Mouse (Mus musculus): ENCODE data around the gene Cdc42ep3. TPM values are rescaled to one million over a fixed set of nuclear protein-coding genes. Genes with fewer than 3 reads are reported as not detected.

Gene Cdc42ep3
- polyA plus RNA-seq, 1 experiment, result 5.5 TPM

- Histone ChIP-seq H3K27me3 (replicated peaks) (no peaks in the 10 kb centered on the region), H3K36me3 (replicated peaks; ENCODE audit: low read length) (peaks cover 42% of the 10 kb centered on the region), H3K4me1 (peaks cover 99% of the 10 kb centered on the region), H3K4me3 (replicated peaks) (peak overlapping the region; percentile 20), H3K9me3 (no peaks in the 10 kb centered on the region)
- TF ChIP-seq GATA1 (IDR thresholded peaks at IDR 0.05; ENCODE audit: borderline replicate concordance, low read length) (no peak), FLI1 (IDR thresholded peaks at IDR 0.05; ENCODE audit: low read length) (no peak)
Measured at GRCm38 (mm10) chr17:79347291-79347690, 7.6 kb downstream of the Cdc42ep3 start.

- H3K27me3 ChIP-seq (replicated peaks), result no peaks in the 10 kb centered on the region
- no peak for TF ChIP-seq FLI1 (IDR thresholded peaks at IDR 0.05; ENCODE audit: low read length)
- no peak for TF ChIP-seq GATA1 (IDR thresholded peaks at IDR 0.05; ENCODE audit: borderline replicate concordance, low read length)
- no peak overlapping the region for H3K4me3 ChIP-seq (replicated peaks)
- H3K36me3 ChIP-seq (replicated peaks; ENCODE audit: low read length), result peaks cover 45% of the 10 kb centered on the region
- H3K9me3 ChIP-seq, result no peaks in the 10 kb centered on the region
- peaks cover 97% of the 10 kb centered on the region for H3K4me1 ChIP-seq
Measured at GRCm38 (mm10) chr17:79345001-79345709, 9.7 kb downstream of the Cdc42ep3 start.

- H3K4me1 ChIP-seq, result peaks cover 97% of the 10 kb centered on the region
- H3K36me3 ChIP-seq (replicated peaks; ENCODE audit: low read length), result peaks cover 56% of the 10 kb centered on the region
- H3K9me3 ChIP-seq, result no peaks in the 10 kb centered on the region
- no peaks in the 10 kb centered on the region for H3K27me3 ChIP-seq (replicated peaks)
- H3K4me3 ChIP-seq (replicated peaks), result no peak overlapping the region
- TF ChIP-seq GATA1 (IDR thresholded peaks at IDR 0.05; ENCODE audit: borderline replicate concordance, low read length) (no peak), FLI1 (IDR thresholded peaks at IDR 0.05; ENCODE audit: low read length) (no peak)
Measured at GRCm38 (mm10) chr17:79343334-79343946, 11.5 kb downstream of the Cdc42ep3 start.

- TF ChIP-seq GATA1 (IDR thresholded peaks at IDR 0.05; ENCODE audit: borderline replicate concordance, low read length), result no peak
- no peak for TF ChIP-seq FLI1 (IDR thresholded peaks at IDR 0.05; ENCODE audit: low read length)
- Histone ChIP-seq H3K4me3 (replicated peaks) (no peak overlapping the region), H3K9me3 (no peaks in the 10 kb centered on the region), H3K4me1 (peaks cover 96% of the 10 kb centered on the region), H3K36me3 (replicated peaks; ENCODE audit: low read length) (peaks cover 62% of the 10 kb centered on the region), H3K27me3 (replicated peaks) (no peaks in the 10 kb centered on the region)
Measured at GRCm38 (mm10) chr17:79342639-79343333, 12.1 kb downstream of the Cdc42ep3 start.

- H3K36me3 ChIP-seq (replicated peaks; ENCODE audit: low read length), result peaks cover 70% of the 10 kb centered on the region
- no peak for TF ChIP-seq GATA1 (IDR thresholded peaks at IDR 0.05; ENCODE audit: borderline replicate concordance, low read length)
- TF ChIP-seq FLI1 (IDR thresholded peaks at IDR 0.05; ENCODE audit: low read length), result no peak
Measured at GRCm38 (mm10) chr17:79341946-79342470, 12.9 kb downstream of the Cdc42ep3 start.

GRCm38 (mm10) chr17:79337494-79337893 is 17.4 kb downstream of the Cdc42ep3 start:
- Histone ChIP-seq H3K4me1 (peaks cover 79% of the 10 kb centered on the region), H3K27me3 (replicated peaks) (no peaks in the 10 kb centered on the region), H3K4me3 (replicated peaks) (no peak overlapping the region), H3K36me3 (replicated peaks; ENCODE audit: low read length) (peaks cover 87% of the 10 kb centered on the region), H3K9me3 (no peaks in the 10 kb centered on the region)
- TF ChIP-seq GATA1 (IDR thresholded peaks at IDR 0.05; ENCODE audit: borderline replicate concordance, low read length) (no peak), FLI1 (IDR thresholded peaks at IDR 0.05; ENCODE audit: low read length) (no peak)

More at GRCm38 (mm10) chr17:79341946-79342470, 12.9 kb downstream of the Cdc42ep3 start:
- H3K9me3 ChIP-seq, result no peaks in the 10 kb centered on the region
- H3K4me3 ChIP-seq (replicated peaks), result no peak overlapping the region
- peaks cover 96% of the 10 kb centered on the region for H3K4me1 ChIP-seq
- H3K27me3 ChIP-seq (replicated peaks), result no peaks in the 10 kb centered on the region

GRCm38 (mm10) chr17:79334701-79335100 is 20.2 kb downstream of the Cdc42ep3 start:
- H3K4me1 ChIP-seq, result peaks cover 58% of the 10 kb centered on the region
- H3K36me3 ChIP-seq (replicated peaks; ENCODE audit: low read length), result peaks cover 87% of the 10 kb centered on the region
- peaks cover 11% of the 10 kb centered on the region; the same call in 1 of the 2 replicates for H3K9me3 ChIP-seq
- H3K27me3 ChIP-seq (replicated peaks), result no peaks in the 10 kb centered on the region
- no peak overlapping the region for H3K4me3 ChIP-seq (replicated peaks)
- TF ChIP-seq GATA1 (IDR thresholded peaks at IDR 0.05; ENCODE audit: borderline replicate concordance, low read length) (no peak), FLI1 (IDR thresholded peaks at IDR 0.05; ENCODE audit: low read length) (no peak)

- peaks cover 11% of the 10 kb centered on the region; the same call in 1 of the 2 replicates for H3K9me3 ChIP-seq
- peaks cover 51% of the 10 kb centered on the region for H3K4me1 ChIP-seq
- TF ChIP-seq GATA1 (IDR thresholded peaks at IDR 0.05; ENCODE audit: borderline replicate concordance, low read length), result no peak
- no peak for TF ChIP-seq FLI1 (IDR thresholded peaks at IDR 0.05; ENCODE audit: low read length)
- H3K36me3 ChIP-seq (replicated peaks; ENCODE audit: low read length), result peaks cover 76% of the 10 kb centered on the region
- no peaks in the 10 kb centered on the region for H3K27me3 ChIP-seq (replicated peaks)
- H3K4me3 ChIP-seq (replicated peaks), result no peak overlapping the region
Measured at GRCm38 (mm10) chr17:79333650-79334049, 21.2 kb downstream of the Cdc42ep3 start.

GRCm38 (mm10) chr17:79332864-79333263 is 22.0 kb downstream of the Cdc42ep3 start:
- peaks cover 68% of the 10 kb centered on the region for H3K36me3 ChIP-seq (replicated peaks; ENCODE audit: low read length)
- TF ChIP-seq FLI1 (IDR thresholded peaks at IDR 0.05; ENCODE audit: low read length) (no peak), GATA1 (IDR thresholded peaks at IDR 0.05; ENCODE audit: borderline replicate concordance, low read length) (no peak)
- H3K4me3 ChIP-seq (replicated peaks), result no peak overlapping the region

More at GRCm38 (mm10) chr17:79332864-79333263, 22.0 kb downstream of the Cdc42ep3 start:
- Histone ChIP-seq H3K9me3 (peaks cover 11% of the 10 kb centered on the region; the same call in 1 of the 2 replicates), H3K27me3 (replicated peaks) (no peaks in the 10 kb centered on the region), H3K4me1 (peaks cover 43% of the 10 kb centered on the region)
